Mouse (Mus musculus) liver, adult (tissue): ENCODE measurements around the gene Ext2.

Experiments
- GATA4 ChIP-seq: IDR thresholded peaks from 2 replicates; pipeline ENCODE4 v1.6.1; 2014; ENCODE audit warnings: mild to moderate bottlenecking, low read length; ENCODE audit not compliant: insufficient replicate concordance

The Ext2 gene

GRCm38 (mm10) chr2:93649243-93649870 lies 173.0 kb downstream of the Ext2 start:
- no peak for TF ChIP-seq GATA4

- no peak for TF ChIP-seq GATA4
Observed at GRCm38 (mm10) chr2:93647924-93648575, 174.3 kb downstream of the Ext2 start.

GRCm38 (mm10) chr2:93647051-93647923 lies 175.1 kb downstream of the Ext2 start:
- no peak for TF ChIP-seq GATA4

- TF ChIP-seq GATA4: no peak
Observed at GRCm38 (mm10) chr2:93645626-93646320, 176.6 kb downstream of the Ext2 start.

GRCm38 (mm10) chr2:93645197-93645596 lies 177.2 kb downstream of the Ext2 start:
- TF ChIP-seq GATA4: no peak

DNA sequence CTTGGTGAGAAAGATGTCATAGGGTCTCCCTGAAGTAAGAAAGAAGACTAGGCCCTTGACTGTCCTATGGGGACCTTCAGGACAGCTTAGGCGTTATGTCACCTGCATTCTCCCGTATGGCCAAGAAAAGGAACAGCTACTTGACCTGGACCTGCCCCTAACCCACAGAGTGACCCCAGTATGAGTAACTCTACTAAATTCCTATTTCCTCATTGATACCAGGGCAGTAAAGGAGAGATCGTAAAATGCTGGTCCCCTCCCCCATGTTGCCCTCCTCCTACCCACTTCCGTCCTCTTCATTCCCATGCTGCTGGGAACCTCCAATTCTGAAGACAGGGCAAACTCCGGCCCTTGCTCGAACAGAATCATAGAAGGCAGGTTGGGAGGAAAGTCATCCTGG lies 177.6 kb downstream of the Ext2 start:
- TF ChIP-seq GATA4: no peak

GRCm38 (mm10) chr2:93644234-93644633 lies 178.1 kb downstream of the Ext2 start:
- no peak for TF ChIP-seq GATA4

- no peak for TF ChIP-seq GATA4
Observed at GRCm38 (mm10) chr2:93643403-93643780, 179.0 kb downstream of the Ext2 start.

- TF ChIP-seq GATA4: no peak
Observed at GRCm38 (mm10) chr2:93634609-93635008, 187.8 kb downstream of the Ext2 start.

DNA sequence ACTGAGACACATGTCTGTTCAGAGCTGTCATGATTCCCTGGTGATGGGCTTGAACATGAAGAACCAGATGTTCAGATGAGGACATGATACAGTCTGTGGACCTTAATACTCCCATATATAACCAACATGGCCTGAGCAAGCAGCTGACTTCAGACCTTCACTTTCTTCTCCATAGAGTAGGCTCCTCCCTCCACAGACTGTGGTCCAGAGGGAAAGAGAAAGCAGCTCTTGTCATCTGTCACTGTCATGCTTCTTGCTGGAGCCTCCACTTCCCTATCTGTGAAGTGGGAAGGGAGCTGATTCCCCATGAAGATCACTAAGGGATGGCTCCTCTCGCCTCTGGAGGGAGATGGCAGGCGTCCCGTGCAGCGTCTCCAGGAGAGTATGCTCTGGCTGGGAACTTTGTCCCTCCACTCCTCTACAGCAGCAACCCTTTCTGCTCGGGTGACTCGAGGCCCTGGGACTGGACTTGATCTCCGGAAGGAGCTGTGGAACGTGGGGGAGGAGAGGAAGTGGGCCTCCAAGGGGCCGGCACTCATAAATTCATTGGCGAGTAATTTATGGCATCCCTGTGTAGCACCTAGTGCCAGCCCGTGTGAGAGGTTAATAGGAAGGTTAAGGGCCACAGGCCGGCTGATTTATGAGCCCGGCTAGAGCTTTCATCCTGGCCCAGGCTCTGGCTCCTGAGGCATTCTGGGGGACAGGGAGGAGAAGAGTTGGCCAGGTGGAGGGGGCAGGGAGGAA lies 197.5 kb downstream of the Ext2 start:
- no peak for TF ChIP-seq GATA4

- no peak for TF ChIP-seq GATA4
Observed at GRCm38 (mm10) chr2:93619208-93619849, 203.0 kb downstream of the Ext2 start.

GRCm38 (mm10) chr2:93618447-93619199 lies 203.7 kb downstream of the Ext2 start:
- no peak for TF ChIP-seq GATA4

DNA sequence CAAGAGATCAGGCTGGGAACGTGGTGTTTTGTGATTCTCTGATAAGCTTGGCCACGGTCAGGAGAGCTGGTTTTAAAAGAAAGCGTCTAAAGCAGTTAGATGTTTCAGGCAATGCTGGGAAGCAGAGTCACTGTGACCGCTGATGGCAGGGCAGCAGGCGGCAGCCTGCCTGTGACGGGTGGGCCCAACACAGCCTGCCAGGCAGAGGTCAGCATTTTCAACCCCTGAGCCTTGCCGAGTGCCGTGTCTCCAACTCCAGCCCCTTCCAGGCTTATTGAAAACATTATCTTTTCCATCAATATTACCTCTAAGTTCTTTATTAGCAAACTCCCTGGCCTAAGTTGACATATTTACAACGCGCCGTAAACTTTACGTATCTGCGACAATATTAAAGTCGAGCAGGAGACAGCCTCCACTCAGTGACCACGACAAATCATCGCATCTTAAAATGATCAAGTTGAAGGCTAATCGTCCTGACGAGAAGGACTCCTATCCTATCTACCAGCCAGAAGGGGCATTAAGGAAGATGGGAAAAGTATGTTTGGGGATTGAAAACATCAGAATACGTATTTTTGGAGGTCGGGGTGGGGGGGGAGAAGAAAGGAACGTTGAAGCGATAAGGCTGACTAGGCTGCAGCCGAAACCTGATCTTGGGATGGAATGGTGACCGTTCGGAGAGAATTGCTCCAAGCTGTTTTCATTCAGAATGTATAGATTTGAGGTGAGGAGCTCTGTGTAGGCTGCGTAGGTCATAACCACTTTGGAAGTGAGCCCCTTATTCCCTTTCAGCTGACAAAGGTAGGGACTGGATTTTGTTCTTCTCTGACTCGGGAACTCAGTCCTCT lies 206.3 kb downstream of the Ext2 start:
- no peak for TF ChIP-seq GATA4
